Mouse (Mus musculus): ENCODE data around the gene Gab1.

The Gab1 gene

GRCm38 (mm10) chr8:80872688-80873087, 7.6 kb downstream of the Gab1 start:
- DNase-seq (ENCODE audit: low spot score): peak; percentile 30

- no peak for DNase-seq (ENCODE audit: low spot score)
Observed at GRCm38 (mm10) chr8:80871400-80871799, 8.9 kb downstream of the Gab1 start.

GRCm38 (mm10) chr8:80870535-80871204, 9.6 kb downstream of the Gab1 start:
- no peak for DNase-seq (ENCODE audit: low spot score)

GRCm38 (mm10) chr8:80869881-80870328, 10.4 kb downstream of the Gab1 start:
- DNase-seq (ENCODE audit: low spot score): no peak

GRCm38 (mm10) chr8:80868801-80869323, 11.5 kb downstream of the Gab1 start:
- peak; percentile 24 for DNase-seq (ENCODE audit: low spot score)

- DNase-seq (ENCODE audit: low spot score): no peak
Observed at GRCm38 (mm10) chr8:80868006-80868702, 12.2 kb downstream of the Gab1 start.

GRCm38 (mm10) chr8:80867598-80867997, 12.7 kb downstream of the Gab1 start:
- peak; percentile 31 for DNase-seq (ENCODE audit: low spot score)

GRCm38 (mm10) chr8:80865181-80865784, 15.0 kb downstream of the Gab1 start:
- DNase-seq (ENCODE audit: low spot score): no peak

- DNase-seq (ENCODE audit: low spot score): no peak
Observed at GRCm38 (mm10) chr8:80863393-80863792, 16.9 kb downstream of the Gab1 start.

- DNase-seq (ENCODE audit: low spot score): no peak
Observed at GRCm38 (mm10) chr8:80859180-80859775, 21.0 kb downstream of the Gab1 start.

- DNase-seq (ENCODE audit: low spot score): no peak
Observed at GRCm38 (mm10) chr8:80857851-80858367, 22.4 kb downstream of the Gab1 start.

GRCm38 (mm10) chr8:80857128-80857527, 23.2 kb downstream of the Gab1 start:
- DNase-seq (ENCODE audit: low spot score): no peak

GRCm38 (mm10) chr8:80856606-80857005, 23.7 kb downstream of the Gab1 start:
- no peak for DNase-seq (ENCODE audit: low spot score)

GRCm38 (mm10) chr8:80853622-80854021, 26.7 kb downstream of the Gab1 start:
- no peak for DNase-seq (ENCODE audit: low spot score)

- DNase-seq (ENCODE audit: low spot score): no peak
Observed at GRCm38 (mm10) chr8:80853208-80853607, 27.1 kb downstream of the Gab1 start.

GRCm38 (mm10) chr8:80852412-80853165, 27.7 kb downstream of the Gab1 start:
- no peak for DNase-seq (ENCODE audit: low spot score)

GRCm38 (mm10) chr8:80851648-80852047, 28.7 kb downstream of the Gab1 start:
- DNase-seq (ENCODE audit: low spot score): no peak

GRCm38 (mm10) chr8:80850013-80850412, 30.3 kb downstream of the Gab1 start:
- DNase-seq (ENCODE audit: low spot score): no peak

- no peak for DNase-seq (ENCODE audit: low spot score)
Observed at GRCm38 (mm10) chr8:80848631-80849030, 31.7 kb downstream of the Gab1 start.

GRCm38 (mm10) chr8:80847912-80848311, 32.4 kb downstream of the Gab1 start:
- DNase-seq (ENCODE audit: low spot score): no peak

- no peak for DNase-seq (ENCODE audit: low spot score)
Observed at GRCm38 (mm10) chr8:80845284-80845683, 35.0 kb downstream of the Gab1 start.

Measured in ovary, adult 18-20 months (tissue).